Mouse (Mus musculus) forebrain, embryonic 11.5 days (tissue): ENCODE measurements around the gene Cdip1. TPM values are rescaled to one million over a fixed set of nuclear protein-coding genes. Genes with fewer than 3 reads are reported as not detected.
A peak's percentile ranks its signal among the peaks of the same experiment; 100 is the strongest.

Experiments
- ATAC-seq: fragments of 200-750 bp; cut with Nextera tagmentation; replicated peaks from 2 replicates; pipeline ENCODE4 v1.8.0; 2017; ENCODE audit warnings: moderate TSS enrichment; ENCODE audit not compliant: low FRiP score
- DNase-seq: peaks from one replicate; pipeline ENCODE4 v3.0.0-alpha.2; 2017; ENCODE audit warnings: low spot score
- H3K27ac ChIP-seq: fragments of 300-500 bp; sonication (generic); 2 replicates; pipeline ENCODE4 v1.5.1; 2014; ENCODE audit warnings: low read depth, low read length
- H3K27me3 ChIP-seq: fragments of 300-500 bp; sonication (generic); 2 replicates; pipeline ENCODE4 v1.6.1; 2014; ENCODE audit warnings: mild to moderate bottlenecking, low read length, mixed read lengths; ENCODE audit not compliant: control insufficient read depth, insufficient read depth
- H3K36me3 ChIP-seq: fragments of 300-500 bp; sonication (generic); 2 replicates; pipeline ENCODE4 v1.6.1; 2014; ENCODE audit warnings: mild to moderate bottlenecking, low read length, moderate library complexity, mixed read lengths; ENCODE audit not compliant: control insufficient read depth, insufficient read depth
- H3K4me1 ChIP-seq: fragments of 300-500 bp; sonication (generic); replicated peaks from 2 replicates; pipeline ENCODE4 v1.6.1; 2014; ENCODE audit warnings: low read length, mixed read lengths; ENCODE audit not compliant: control insufficient read depth, insufficient read depth
- H3K4me2 ChIP-seq: fragments of 300-500 bp; sonication (generic); 2 replicates; pipeline ENCODE4 v1.6.1; 2014; ENCODE audit warnings: low read depth, mild to moderate bottlenecking, low read length, moderate library complexity, mixed read lengths; ENCODE audit not compliant: severe bottlenecking
- H3K4me3 ChIP-seq: fragments of 300-500 bp; sonication (generic); 2 replicates; pipeline ENCODE4 v1.5.1; 2014; ENCODE audit warnings: low read depth, low read length
- H3K9ac ChIP-seq: fragments of 300-500 bp; sonication (generic); 2 replicates; pipeline ENCODE4 v1.6.1; 2014; ENCODE audit warnings: low read length
- H3K9me3 ChIP-seq: fragments of 300-500 bp; sonication (generic); 2 replicates; pipeline ENCODE4 v1.6.1; 2016; ENCODE audit warnings: low read length, mixed read lengths; ENCODE audit not compliant: control insufficient read depth
- WGBS: fragments of 180-500 bp; shearing (Covaris S2); extraction: QIAGEN DNeasy Blood & Tissue Kit; methylation state at CpG from one replicate; pipeline ENCODE4 v1.1.7; 2014; 5-methylcytosine and 5-hydroxymethylcytosine counted together
- polyA plus RNA-seq: library from polyadenylated mRNA; unstranded; fragments of >200 nt; fragmentation: Nextera tagmentation; extraction: Ambion mirVana; gene quantifications from 2 replicates; pipeline ENCODE4 v1.2.1, GENCODE M21; 2014

Gene Cdip1
- 107 and 109 TPM in 2 replicates for polyA plus RNA-seq

DNA sequence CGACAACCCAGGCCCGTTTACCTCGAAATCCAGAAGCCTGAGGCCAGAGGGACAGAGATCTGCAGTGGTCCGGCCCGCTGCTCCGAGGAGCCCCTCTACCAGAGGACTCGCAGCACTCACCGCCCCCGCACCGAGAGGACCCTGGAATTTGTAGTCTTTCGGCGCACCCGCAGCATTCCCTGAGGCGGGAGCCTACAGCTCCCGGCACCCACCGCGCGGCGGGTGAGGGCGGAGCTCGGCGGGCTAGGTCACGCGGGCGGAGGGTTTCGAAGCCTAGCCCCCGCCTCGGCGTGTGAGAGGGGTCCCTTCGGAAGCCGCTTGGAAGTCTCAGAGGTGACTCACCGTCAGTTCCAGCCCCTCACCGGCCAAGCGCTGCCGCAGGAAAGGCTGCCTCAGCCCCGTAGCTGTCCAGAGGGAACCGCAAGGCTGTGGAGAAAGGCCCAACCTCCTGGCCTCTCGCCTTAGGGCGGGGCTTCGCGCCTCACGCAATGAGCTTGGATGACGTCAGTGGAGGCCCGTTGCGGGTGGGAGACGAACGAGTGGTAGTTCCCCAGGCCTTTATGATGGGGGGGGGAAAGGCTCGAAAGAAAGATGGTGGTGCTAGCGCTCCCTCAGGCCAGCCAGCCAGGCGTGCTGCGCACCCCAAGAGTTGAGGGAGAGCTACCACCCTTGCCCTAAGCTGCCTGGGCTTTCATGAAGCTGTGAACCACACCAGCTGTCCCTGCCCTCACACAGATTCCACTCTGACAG, at the start of gene Cdip1:
Cdip1 (minus strand) TSS at position 483 of the 750 bp plus-strand sequence.
- Histone ChIP-seq H3K9ac (peak within 1 kb of the TSS; percentile 86), H3K4me3 (peak within 1 kb of the TSS; percentile 57), H3K27ac (peak within 1 kb of the TSS; percentile 97), H3K4me1 (no peaks in the 10 kb centered on the region; the same call in 1 of the 2 replicates), H3K27me3 (no peaks in the 10 kb centered on the region), H3K4me2 (peak within 1 kb of the TSS; percentile 87), H3K9me3 (no peaks in the 10 kb centered on the region), H3K36me3 (no peaks in the 10 kb centered on the region)
- DNase-seq = peak; percentile 97
- peak; percentile 98 for ATAC-seq
- WGBS = under 1% methylated on average over 51 of the region's 51 CpGs

GRCm38 (mm10) chr16:4839552-4839951, 49.5 kb upstream of the Cdip1 start:
- Histone ChIP-seq H3K27ac (no peak overlapping the region), H3K9ac (no peak overlapping the region), H3K4me2 (no peak overlapping the region), H3K27me3 (no peaks in the 10 kb centered on the region), H3K4me3 (no peak overlapping the region), H3K36me3 (no peaks in the 10 kb centered on the region), H3K4me1 (no peaks in the 10 kb centered on the region), H3K9me3 (no peaks in the 10 kb centered on the region)
- ATAC-seq (no peak), DNase-seq (no peak)
- 80% methylated on average over 3 of the region's 3 CpGs for WGBS

DNA sequence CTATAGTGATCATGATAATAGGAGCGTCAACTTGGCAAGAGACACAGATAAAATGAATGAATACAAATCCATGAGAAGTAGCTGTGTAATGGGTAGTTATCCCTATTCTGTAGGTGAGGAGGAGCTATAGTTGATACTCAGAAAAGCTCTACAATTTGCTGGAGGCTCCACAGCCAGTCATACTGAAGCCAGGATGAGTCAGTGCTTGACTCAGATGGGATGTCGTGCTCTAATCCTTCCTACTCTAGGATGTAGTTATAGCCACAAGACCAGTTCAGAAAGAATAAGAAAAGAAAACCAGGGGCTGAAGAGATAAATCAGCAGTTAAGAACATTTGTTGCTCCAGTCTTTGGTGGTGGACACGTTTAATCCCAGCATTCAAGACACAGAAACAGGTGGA, 47.5 kb upstream of the Cdip1 start:
- WGBS = 80% methylated on average over 3 of the region's 3 CpGs
- H3K4me1 ChIP-seq = no peaks in the 10 kb centered on the region
- no peaks in the 10 kb centered on the region for H3K27me3 ChIP-seq
- no peaks in the 10 kb centered on the region for H3K36me3 ChIP-seq
- no peaks in the 10 kb centered on the region for H3K9me3 ChIP-seq
- H3K4me2 ChIP-seq = no peak overlapping the region
- H3K4me3 ChIP-seq = no peak overlapping the region
- no peak for ATAC-seq
- DNase-seq = no peak
- H3K27ac ChIP-seq = no peak overlapping the region
- no peak overlapping the region for H3K9ac ChIP-seq

DNA sequence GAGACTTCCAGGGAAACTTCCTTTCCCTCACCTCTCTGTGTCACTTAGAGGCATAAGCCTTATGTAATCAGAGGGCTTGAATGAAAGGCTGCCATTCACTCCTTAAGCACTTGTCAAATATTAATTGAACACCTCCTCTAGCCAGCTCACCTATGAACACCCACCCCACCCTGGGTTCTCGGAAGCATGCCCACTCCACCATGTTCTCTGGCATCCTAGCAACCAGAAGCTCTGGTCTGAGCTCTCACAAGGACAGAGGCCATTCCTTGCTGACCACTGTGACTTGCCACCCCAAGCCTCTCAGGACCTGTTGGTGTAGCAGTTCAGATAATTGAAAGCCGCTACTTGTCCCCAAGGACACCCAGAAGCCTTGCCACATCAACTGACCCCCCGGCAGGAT, 45.1 kb upstream of the Cdip1 start, which contains the start of gene 4930562C15Rik:
4930562C15Rik (plus strand) TSS at position 226 of the 400 bp plus-strand sequence.
- H3K9ac ChIP-seq = no peak within 1 kb of the TSS
- no peak within 1 kb of the TSS for H3K4me2 ChIP-seq
- DNase-seq (no peak), ATAC-seq (no peak)
- H3K9me3 ChIP-seq = no peaks in the 10 kb centered on the region
- H3K4me3 ChIP-seq = no peak within 1 kb of the TSS
- H3K4me1 ChIP-seq = no peaks in the 10 kb centered on the region
- no peak within 1 kb of the TSS for H3K27ac ChIP-seq
- H3K36me3 ChIP-seq = no peaks in the 10 kb centered on the region
- 82% methylated on average over 3 of the region's 3 CpGs for WGBS
- H3K27me3 ChIP-seq = no peaks in the 10 kb centered on the region

GRCm38 (mm10) chr16:4833858-4834257, 43.8 kb upstream of the Cdip1 start:
- ATAC-seq (no peak), DNase-seq (no peak)
- Histone ChIP-seq H3K9me3 (no peaks in the 10 kb centered on the region), H3K4me2 (no peak overlapping the region), H3K27ac (no peak overlapping the region), H3K4me3 (no peak overlapping the region), H3K9ac (no peak overlapping the region), H3K36me3 (no peaks in the 10 kb centered on the region), H3K4me1 (no peaks in the 10 kb centered on the region), H3K27me3 (no peaks in the 10 kb centered on the region)
- WGBS = 82% methylated on average over 2 of the region's 2 CpGs

DNA sequence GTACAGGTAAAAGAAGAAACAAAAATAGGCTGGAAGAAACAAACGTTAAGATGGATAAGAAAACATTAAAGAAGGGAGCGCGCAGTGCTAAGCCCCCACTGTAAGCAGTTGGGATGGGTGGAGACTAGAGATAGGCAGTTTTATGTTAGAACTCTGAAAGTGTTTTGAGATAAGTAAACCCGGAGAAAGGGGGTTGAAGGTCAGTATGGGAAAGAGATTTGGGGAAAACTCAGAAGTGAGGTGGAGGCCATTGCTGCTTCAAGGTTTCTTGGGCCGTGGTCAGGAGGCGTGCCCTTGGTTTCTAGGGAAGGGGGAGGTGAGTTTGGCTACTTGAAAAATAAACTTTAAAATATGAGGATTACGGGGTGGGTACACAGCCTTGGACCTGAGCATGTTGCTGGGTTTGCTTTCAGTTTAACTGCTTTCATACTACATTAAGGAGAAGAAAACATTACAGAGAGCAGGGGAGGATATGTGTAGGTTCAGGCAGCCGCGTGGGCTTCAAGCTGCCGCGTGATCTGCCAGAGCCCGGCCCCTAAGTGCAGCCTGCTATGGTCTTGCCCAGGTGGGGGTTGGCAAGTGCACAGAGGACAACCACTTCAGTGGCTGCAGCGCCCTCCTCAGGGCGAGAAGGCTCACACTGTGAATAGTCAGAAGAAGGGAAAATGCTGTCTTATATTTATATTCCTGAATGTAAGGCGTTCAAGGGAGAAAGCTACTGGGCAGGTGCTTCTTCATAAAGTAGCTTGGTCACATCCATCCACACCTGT, 41.7 kb upstream of the Cdip1 start:
- no peak overlapping the region for H3K9ac ChIP-seq
- H3K4me1 ChIP-seq = no peaks in the 10 kb centered on the region
- no peaks in the 10 kb centered on the region for H3K36me3 ChIP-seq
- 73% methylated on average over 15 of the region's 15 CpGs for WGBS
- ATAC-seq (no peak), DNase-seq (no peak)
- no peak overlapping the region for H3K27ac ChIP-seq
- no peak overlapping the region for H3K4me3 ChIP-seq
- H3K27me3 ChIP-seq = no peaks in the 10 kb centered on the region
- H3K9me3 ChIP-seq = no peaks in the 10 kb centered on the region
- H3K4me2 ChIP-seq = no peak overlapping the region

GRCm38 (mm10) chr16:4829271-4829900, 39.3 kb upstream of the Cdip1 start:
- Histone ChIP-seq H3K4me1 (no peaks in the 10 kb centered on the region), H3K27ac (no peak overlapping the region), H3K4me2 (no peak overlapping the region), H3K27me3 (no peaks in the 10 kb centered on the region), H3K9ac (no peak overlapping the region), H3K4me3 (no peak overlapping the region), H3K9me3 (no peaks in the 10 kb centered on the region), H3K36me3 (no peaks in the 10 kb centered on the region)
- ATAC-seq (no peak), DNase-seq (no peak)
- 81% methylated on average over 6 of the region's 6 CpGs for WGBS

- Histone ChIP-seq H3K4me1 (no peaks in the 10 kb centered on the region), H3K9ac (no peak overlapping the region), H3K27ac (no peak overlapping the region), H3K4me2 (no peak overlapping the region), H3K27me3 (no peaks in the 10 kb centered on the region), H3K9me3 (no peaks in the 10 kb centered on the region), H3K4me3 (no peak overlapping the region), H3K36me3 (no peaks in the 10 kb centered on the region)
- WGBS = 91% methylated on average over 5 of the region's 5 CpGs
- DNase-seq = no peak
- no peak for ATAC-seq
These were observed 37.5 kb upstream of the Cdip1 start for GRCm38 (mm10) chr16:4827639-4828038.
